Mouse (Mus musculus) liver, embryonic 13.5 days (tissue): Measurements from ENCODE around the gene Olfr43. TPM values are rescaled to one million over a fixed set of nuclear protein-coding genes. Genes with fewer than 3 reads are reported as not detected.

Experiments used
- ATAC-seq: fragments of 200-750 bp; cut with Nextera tagmentation; 2 replicates; pipeline ENCODE4 v1.8.0; 2017; ENCODE audit warnings: low read depth, mild to moderate bottlenecking, moderate number of reproducible peaks, moderate library complexity
- DNase-seq: peaks from one replicate; pipeline ENCODE4 v3.0.0; 2022
- H3K27ac ChIP-seq: fragments of 300-500 bp; sonication (generic); 2 replicates; pipeline ENCODE4 v1.5.1; 2015; ENCODE audit warnings: moderate library complexity, mild to moderate bottlenecking, inconsistent platforms
- H3K27me3 ChIP-seq: fragments of 300-500 bp; sonication (generic); 2 replicates; pipeline ENCODE4 v1.6.1; 2015; ENCODE audit warnings: mild to moderate bottlenecking, inconsistent platforms
- H3K36me3 ChIP-seq: fragments of 300-500 bp; sonication (generic); 2 replicates; pipeline ENCODE4 v1.6.1; 2015; ENCODE audit warnings: mild to moderate bottlenecking, inconsistent platforms
- H3K4me1 ChIP-seq: fragments of 300-500 bp; sonication (generic); replicated peaks from 2 replicates; pipeline ENCODE4 v1.6.1; 2015; ENCODE audit warnings: inconsistent platforms
- H3K4me2 ChIP-seq: fragments of 300-500 bp; sonication (generic); 2 replicates; pipeline ENCODE4 v1.6.1; 2015; ENCODE audit warnings: inconsistent platforms, mild to moderate bottlenecking, moderate library complexity
- H3K4me3 ChIP-seq: fragments of 300-500 bp; sonication (generic); replicated peaks from 2 replicates; pipeline ENCODE4 v1.5.1; 2015; ENCODE audit warnings: mild to moderate bottlenecking, inconsistent platforms
- H3K9ac ChIP-seq: fragments of 300-500 bp; sonication (generic); 2 replicates; pipeline ENCODE4 v1.6.1; 2015; ENCODE audit warnings: mild to moderate bottlenecking, inconsistent platforms
- H3K9me3 ChIP-seq: fragments of 300-500 bp; sonication (generic); replicated peaks from 2 replicates; pipeline ENCODE4 v1.6.1; 2016; ENCODE audit warnings: inconsistent platforms
- WGBS: fragments of 180-500 bp; shearing (Covaris S2); methylation state at CpG from one replicate; pipeline ENCODE4 v1.1.7; 2015; ENCODE audit not compliant: insufficient replicate concordance; 5-methylcytosine and 5-hydroxymethylcytosine counted together
- polyA plus RNA-seq: library from polyadenylated mRNA; unstranded; fragments of >200 nt; fragmentation: Nextera tagmentation; extraction: Ambion mirVana; gene quantifications from 2 replicates; pipeline ENCODE4 v1.2.1, GENCODE M21; 2015

Olfr43 gene
- not detected in 2 replicates for polyA plus RNA-seq

- H3K4me2 ChIP-seq = no peak within 1 kb of the TSS
- no peaks in the 10 kb centered on the region for H3K4me1 ChIP-seq
- no peak for DNase-seq
- no peaks in the 10 kb centered on the region for H3K27me3 ChIP-seq
- no peak for ATAC-seq
- 21% methylated on average over 1 of the region's 1 CpGs for WGBS
- H3K27ac ChIP-seq = no peak within 1 kb of the TSS
- no peaks in the 10 kb centered on the region for H3K9me3 ChIP-seq
- no peaks in the 10 kb centered on the region for H3K36me3 ChIP-seq
- no peak within 1 kb of the TSS for H3K4me3 ChIP-seq
- no peak within 1 kb of the TSS for H3K9ac ChIP-seq
Observed at GRCm38 (mm10) chr11:74211279-74211678, at the start of gene Olfr43. TSS of gene Olfr43 (minus strand) at chr11:74211379.

GRCm38 (mm10) chr11:74259508-74259907 lies 48.3 kb upstream of the Olfr43 start, which contains the start of gene Olfr406:
TSS of gene Olfr406 (plus strand) at chr11:74259808.
- no peaks in the 10 kb centered on the region for H3K27me3 ChIP-seq
- no peak within 1 kb of the TSS for H3K9ac ChIP-seq
- peaks cover 5% of the 10 kb centered on the region; the same call in 1 of the 2 replicates for H3K9me3 ChIP-seq
- no peak within 1 kb of the TSS for H3K4me3 ChIP-seq
- H3K27ac ChIP-seq = no peak within 1 kb of the TSS
- H3K4me1 ChIP-seq = no peaks in the 10 kb centered on the region
- ATAC-seq = no peak
- WGBS = 25% methylated on average over 2 of the region's 2 CpGs
- DNase-seq = no peak
- no peaks in the 10 kb centered on the region for H3K36me3 ChIP-seq
- H3K4me2 ChIP-seq = no peak within 1 kb of the TSS

- WGBS = 65% methylated on average over 3 of the region's 3 CpGs
- Histone ChIP-seq H3K4me1 (no peaks in the 10 kb centered on the region), H3K9me3 (no peaks in the 10 kb centered on the region), H3K4me3 (no peak overlapping the region), H3K4me2 (no peak overlapping the region), H3K27me3 (no peaks in the 10 kb centered on the region), H3K27ac (no peak overlapping the region), H3K36me3 (no peaks in the 10 kb centered on the region), H3K9ac (no peak overlapping the region)
- no peak for DNase-seq
- no peak for ATAC-seq
Observed at GRCm38 (mm10) chr11:74241201-74241600, 30.0 kb upstream of the Olfr43 start.

GRCm38 (mm10) chr11:74185949-74186348 lies 25.2 kb downstream of the Olfr43 start, which contains the start of gene Olfr403:
TSS of gene Olfr403 (plus strand) at chr11:74186249.
- H3K9me3 ChIP-seq = no peaks in the 10 kb centered on the region; the same call in 1 of the 2 replicates
- ATAC-seq (no peak), DNase-seq (no peak)
- H3K4me2 ChIP-seq = no peak within 1 kb of the TSS
- H3K4me1 ChIP-seq = no peaks in the 10 kb centered on the region
- no peaks in the 10 kb centered on the region for H3K27me3 ChIP-seq
- no peak within 1 kb of the TSS for H3K4me3 ChIP-seq
- no peaks in the 10 kb centered on the region for H3K36me3 ChIP-seq
- no peak within 1 kb of the TSS for H3K27ac ChIP-seq
- no peak within 1 kb of the TSS for H3K9ac ChIP-seq

GRCm38 (mm10) chr11:74183745-74184144 lies 27.4 kb downstream of the Olfr43 start:
- H3K4me1 ChIP-seq = no peaks in the 10 kb centered on the region
- no peak overlapping the region for H3K4me3 ChIP-seq
- H3K9me3 ChIP-seq = no peaks in the 10 kb centered on the region
- 67% methylated on average over 4 of the region's 4 CpGs for WGBS
- no peak overlapping the region for H3K9ac ChIP-seq
- ATAC-seq (no peak), DNase-seq (no peak)
- H3K4me2 ChIP-seq = no peak overlapping the region
- H3K27ac ChIP-seq = no peak overlapping the region
- H3K36me3 ChIP-seq = no peaks in the 10 kb centered on the region
- no peaks in the 10 kb centered on the region for H3K27me3 ChIP-seq

- no peak overlapping the region for H3K4me3 ChIP-seq
- no peaks in the 10 kb centered on the region for H3K4me1 ChIP-seq
- H3K27ac ChIP-seq = no peak overlapping the region
- 58% methylated on average over 4 of the region's 4 CpGs for WGBS
- no peaks in the 10 kb centered on the region for H3K36me3 ChIP-seq
- no peak overlapping the region for H3K9ac ChIP-seq
- DNase-seq (no peak), ATAC-seq (no peak)
- H3K27me3 ChIP-seq = no peaks in the 10 kb centered on the region
- H3K4me2 ChIP-seq = no peak overlapping the region
- no peaks in the 10 kb centered on the region for H3K9me3 ChIP-seq
Observed at GRCm38 (mm10) chr11:74183168-74183567, 28.0 kb downstream of the Olfr43 start.

- Histone ChIP-seq H3K36me3 (no peaks in the 10 kb centered on the region), H3K4me3 (no peak overlapping the region), H3K9ac (no peak overlapping the region), H3K9me3 (no peaks in the 10 kb centered on the region), H3K4me1 (no peaks in the 10 kb centered on the region), H3K27me3 (no peaks in the 10 kb centered on the region), H3K27ac (no peak overlapping the region), H3K4me2 (no peak overlapping the region)
- no peak for ATAC-seq
- DNase-seq = no peak
Observed at GRCm38 (mm10) chr11:74168771-74169170, 42.4 kb downstream of the Olfr43 start.

Other genes with a start within 250 kb of the Olfr43 start
- not detected in 2 replicates for gene Olfr398, start 221.0 kb downstream of the Olfr43 start, polyA plus RNA-seq
- gene Olfr139, start 154.8 kb downstream of the Olfr43 start, polyA plus RNA-seq = not detected in 2 replicates
- not detected in 2 replicates for gene Olfr399, start 154.8 kb downstream of the Olfr43 start, polyA plus RNA-seq
- not detected in 2 replicates for gene Zfp616, start 141.4 kb downstream of the Olfr43 start, polyA plus RNA-seq
- gene Olfr401, start 97.7 kb downstream of the Olfr43 start, polyA plus RNA-seq = not detected in 2 replicates
- not detected in 2 replicates for gene Olfr402, start 57.9 kb downstream of the Olfr43 start, polyA plus RNA-seq
- gene Olfr403, start 25.1 kb downstream of the Olfr43 start, polyA plus RNA-seq = not detected in 2 replicates
- gene Olfr406, start 48.4 kb upstream of the Olfr43 start, polyA plus RNA-seq = not detected in 2 replicates
- not detected in 2 replicates for gene Olfr59, start 72.4 kb upstream of the Olfr43 start, polyA plus RNA-seq
- gene Olfr410, start 126.7 kb upstream of the Olfr43 start, polyA plus RNA-seq = not detected in 2 replicates
- not detected in 2 replicates for gene Olfr411, start 141.3 kb upstream of the Olfr43 start, polyA plus RNA-seq
- not detected in 2 replicates for gene Olfr412, start 150.7 kb upstream of the Olfr43 start, polyA plus RNA-seq